Mouse (Mus musculus): ENCODE data around the gene Selenot. TPM values are rescaled to one million over a fixed set of nuclear protein-coding genes. Genes with fewer than 3 reads are reported as not detected.

Selenot gene
- total RNA-seq, 2 experiments from 2014 or later: 146 to 147 TPM

DNA sequence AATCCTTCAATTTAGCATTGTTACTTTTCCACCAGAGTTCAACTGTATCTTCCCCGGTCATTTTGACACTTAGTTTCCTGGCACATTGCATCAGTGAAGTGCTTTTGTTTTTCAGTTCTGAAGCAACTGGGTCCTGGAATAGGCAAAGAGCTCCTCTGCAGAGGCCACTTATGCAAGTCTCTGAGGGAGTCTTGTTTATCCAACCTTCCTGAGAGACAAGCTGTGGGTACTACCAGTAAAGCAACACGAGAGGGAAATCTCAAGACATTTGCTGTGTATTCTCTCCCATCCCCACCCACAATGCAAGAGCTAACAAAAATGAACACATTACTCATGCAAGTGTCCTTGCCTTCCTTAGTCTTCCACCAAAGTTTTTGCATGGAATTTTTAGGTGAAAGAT is 55.3 kb downstream of the Selenot start:
- no peak for DNase-seq (ENCODE audit: low spot score in 2 of 2)

DNA sequence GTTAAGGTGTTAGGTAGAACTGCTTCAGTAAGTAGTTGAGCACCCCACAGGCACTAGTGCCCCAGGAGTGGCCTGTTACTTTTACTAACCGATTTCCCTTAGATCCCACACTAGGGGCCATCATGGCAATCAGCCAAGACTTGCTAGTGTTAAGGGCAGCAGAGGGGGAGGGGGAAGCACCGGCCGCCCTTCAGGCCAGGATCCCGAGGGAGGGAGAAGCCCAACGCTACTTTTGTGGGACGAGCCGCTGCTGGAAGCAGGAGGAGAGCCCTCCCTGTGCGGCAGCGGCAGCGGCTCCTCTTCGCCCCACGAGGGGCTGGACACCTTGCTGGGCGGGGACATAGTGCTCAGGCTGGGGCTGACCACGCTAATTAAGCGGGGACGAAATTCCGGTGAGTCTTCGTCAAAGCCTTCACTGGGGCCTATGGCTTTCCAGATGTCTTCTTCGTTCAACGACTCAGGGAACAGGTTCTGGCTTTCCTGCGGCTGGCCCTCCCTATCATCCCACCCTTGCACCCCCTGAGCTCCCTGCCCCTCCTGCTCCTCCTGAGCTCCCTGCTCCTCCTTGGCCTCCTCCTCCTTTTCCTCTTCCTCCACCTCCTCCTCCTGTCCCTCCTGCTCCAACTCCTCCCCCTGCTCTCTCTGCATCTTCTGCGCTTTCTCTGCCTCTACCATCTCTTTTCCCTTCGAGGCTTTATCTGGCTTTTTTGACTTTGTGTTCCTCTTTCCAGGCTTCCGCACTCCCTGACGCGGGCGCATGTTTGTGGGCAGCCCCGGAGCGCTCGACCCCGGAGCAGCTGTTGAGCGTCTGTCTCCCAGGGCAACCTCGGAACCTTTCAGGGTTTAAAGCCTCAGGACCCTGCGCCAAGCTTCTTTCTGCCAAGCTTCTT is 60.2 kb downstream of the Selenot start, which contains the start of gene Erich6:
TSS of gene Erich6 (minus strand) at position 802 of the 890 bp plus-strand sequence.
- peak; percentile 9 for DNase-seq (ENCODE audit: low spot score in 2 of 2)

Other genes starting within 250 kb of the Selenot start
- 10 to 100 TPM; 41.0 to 43.1 TPM for gene Tsc22d2, start 161.9 kb upstream of the Selenot start, total RNA-seq (2021)
- gene Eif2a, start 50.8 kb upstream of the Selenot start, total RNA-seq (2021): 10 to 100 TPM; 44.1 to 48.3 TPM
- gene Serp1, start 50.7 kb upstream of the Selenot start, total RNA-seq (2021): 10 to 100 TPM; 21.8 to 22.5 TPM
- under 1 TPM; 0.74 to 0.86 TPM for gene Erich6, start 60.6 kb downstream of the Selenot start, total RNA-seq (2021)
- gene Siah2, start 115.8 kb downstream of the Selenot start, total RNA-seq (2021): 10 to 100 TPM; 17.4 to 17.5 TPM
- 1 to 10 TPM; 1.6 to 1.9 TPM for gene Mindy4b-ps, start 245.7 kb downstream of the Selenot start, total RNA-seq (2021)

Data from layer of hippocampus, adult 18-20 months (tissue).